ENCODE assay signal across 16 mouse cellular contexts in the genomic region with DNA sequence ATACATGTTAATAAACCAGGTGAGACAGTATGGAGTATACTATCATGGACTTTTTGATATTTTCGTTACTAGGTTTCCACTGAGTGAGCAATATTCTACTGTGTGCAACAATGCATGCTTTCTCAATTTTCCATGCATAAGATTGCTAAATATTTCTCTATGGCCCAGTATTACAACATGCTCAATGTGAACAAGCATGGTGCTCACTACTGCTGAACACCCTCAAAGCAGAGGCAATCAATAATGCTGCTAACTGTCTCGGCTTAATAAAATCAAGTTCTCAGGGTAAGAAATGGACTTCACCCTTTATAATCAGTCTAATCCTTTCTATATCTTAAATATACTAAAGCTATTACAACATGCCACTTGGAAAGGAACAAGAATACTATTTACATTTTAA.
"Had no signal": no experiment of that assay in that cellular context is flagged by ENCODE, and none has a peak within 500 bp of the region (broad histone marks: within the 10 kb centered on the region; RNA-seq: fewer than 3 reads in every experiment).

No protein-coding gene starts in this region.

- H3K4me1 ChIP-seq: limb, embryonic 12.5 days; limb, embryonic 15.5 days; lung, embryonic 15.5 days; midbrain, embryonic 13.5 days had no signal

- DNase-seq: layer of hippocampus, postnatal 36 days; lung, adult 18-20 months; lung, postnatal 10 days; lung, postnatal 4 days; thymus, adult 18-20 months; thymus, postnatal 4 days had no signal

- H3K4me2 ChIP-seq: limb, embryonic 12.5 days; limb, embryonic 15.5 days; lung, embryonic 15.5 days; midbrain, embryonic 13.5 days had no signal

- H3K27me3 ChIP-seq: limb, embryonic 12.5 days; limb, embryonic 15.5 days; lung, embryonic 15.5 days; megakaryocyte, embryonic 14.5 days; midbrain, embryonic 13.5 days had no signal

- H3K9ac ChIP-seq: limb, embryonic 12.5 days; limb, embryonic 15.5 days; liver, embryonic 14.5 days; lung, embryonic 15.5 days; midbrain, embryonic 13.5 days had no signal

- H3K27ac ChIP-seq: left cerebral cortex, adult 2 months; limb, embryonic 12.5 days; limb, embryonic 15.5 days; liver, embryonic 14.5 days; lung, embryonic 15.5 days; midbrain, embryonic 10.5 days; midbrain, embryonic 13.5 days had no signal

- H3K36me3 ChIP-seq: limb, embryonic 12.5 days; lung, embryonic 15.5 days; midbrain, embryonic 10.5 days had no signal

- H3K9me3 ChIP-seq: limb, embryonic 12.5 days; limb, embryonic 15.5 days; lung, embryonic 15.5 days; megakaryocyte, embryonic 14.5 days; midbrain, embryonic 10.5 days; midbrain, embryonic 13.5 days had no signal

- ATAC-seq: inflammation-experienced regulatory T-cells, adult 6 months; midbrain, embryonic 13.5 days; midbrain, embryonic 16.5 days had no signal

- H3K4me3 ChIP-seq: left cerebral cortex, adult 2 months; limb, embryonic 12.5 days; limb, embryonic 15.5 days; lung, embryonic 15.5 days; megakaryocyte, embryonic 14.5 days; midbrain, embryonic 10.5 days; midbrain, embryonic 13.5 days had no signal
